Mouse (Mus musculus) liver, embryonic 14.5 days (tissue): ENCODE measurements around the gene Pnp. TPM values are rescaled to one million over a fixed set of nuclear protein-coding genes. Genes with fewer than 3 reads are reported as not detected.
"Not testable (repeated sequence)": the region's sequence is repeated elsewhere in the genome, so short reads cannot be mapped to it uniquely, and the experiment has no call there.

ENCODE experiments used
- ATAC-seq: fragments of 200-750 bp; cut with Nextera tagmentation; 2 replicates; pipeline ENCODE4 v1.8.0; 2017; ENCODE audit warnings: moderate number of reproducible peaks, mild to moderate bottlenecking, moderate library complexity; ENCODE audit not compliant: insufficient read depth
- DNase-seq, 3 experiments: peaks; one replicate each; pipeline ENCODE4 v3.0.0-alpha.2; 2012 to 2013; ENCODE audit warnings: low read depth in 3 of 3, low spot score in 3 of 3
- H3K27ac ChIP-seq: fragments of 300-500 bp; sonication (generic); 2 replicates; pipeline ENCODE4 v1.5.1; 2014; ENCODE audit warnings: moderate library complexity, mild to moderate bottlenecking, control low read depth, inconsistent platforms
- H3K27me3 ChIP-seq: fragments of 300-500 bp; sonication (generic); 2 replicates; pipeline ENCODE4 v1.6.1; 2014; ENCODE audit warnings: mild to moderate bottlenecking, low read length, moderate library complexity; ENCODE audit not compliant: control insufficient read depth, insufficient read depth
- H3K36me3 ChIP-seq: fragments of 300-500 bp; sonication (generic); replicated peaks from 2 replicates; pipeline ENCODE4 v1.6.1; 2014; ENCODE audit warnings: low read depth; ENCODE audit not compliant: control insufficient read depth, insufficient read depth
- H3K4me1 ChIP-seq, 2 experiments: fragments of 200-500 bp in 1 of 2; fragments of 300-500 bp in 1 of 2; sonication (generic) in 1 of 2; replicated peaks; 2 replicates each; pipeline ENCODE4 v1.6.1; 2012 to 2014; ENCODE audit warnings: antibody characterized with exemption in 1 of 2, inconsistent platforms in 1 of 2, low read length in 1 of 2; ENCODE audit not compliant: control insufficient read depth in 2 of 2, insufficient read depth in 2 of 2
- H3K4me2 ChIP-seq: fragments of 300-500 bp; sonication (generic); 2 replicates; pipeline ENCODE4 v1.6.1; 2014; ENCODE audit warnings: low read depth, mild to moderate bottlenecking, control low read depth, moderate library complexity
- H3K4me3 ChIP-seq, 2 experiments: fragments of 200-500 bp in 1 of 2; fragments of 300-500 bp in 1 of 2; sonication (generic) in 1 of 2; 2 replicates each; pipeline ENCODE4 v1.5.1; 2012 to 2014; ENCODE audit warnings: low read depth in 2 of 2, low read length in 2 of 2, mild to moderate bottlenecking in 2 of 2, control low read depth in 1 of 2, inconsistent platforms in 1 of 2, moderate library complexity in 1 of 2; ENCODE audit not compliant: insufficient read depth in 1 of 2
- H3K9ac ChIP-seq: fragments of 300-500 bp; sonication (generic); replicated peaks from 2 replicates; pipeline ENCODE4 v1.6.1; 2014; ENCODE audit warnings: mild to moderate bottlenecking, control low read depth, moderate library complexity
- H3K9me3 ChIP-seq: fragments of 300-500 bp; sonication (generic); 2 replicates; pipeline ENCODE4 v1.6.1; 2016; ENCODE audit warnings: low read length, mixed read lengths; ENCODE audit not compliant: control insufficient read depth
- CTCF ChIP-seq: IDR thresholded peaks from 2 replicates; pipeline ENCODE4 v1.5.1; 2016; ENCODE audit warnings: antibody characterized with exemption, low read depth, control low read depth
- EP300 ChIP-seq: IDR thresholded peaks from 2 replicates; pipeline ENCODE4 v1.6.1; 2016; ENCODE audit warnings: antibody characterized with exemption, low read depth
- WGBS: fragments of 180-500 bp; shearing (Covaris S2); extraction: QIAGEN DNeasy Blood & Tissue Kit; methylation state at CpG from one replicate; pipeline ENCODE4 v1.1.7; 2014; ENCODE audit not compliant: insufficient replicate concordance; 5-methylcytosine and 5-hydroxymethylcytosine counted together
- polyA plus RNA-seq, 2 experiments: library from polyadenylated mRNA; depleted of rRNA in 1 of 2; stranded (reverse) in 1 of 2; unstranded in 1 of 2; fragments of >200 nt; fragmentation: Nextera tagmentation in 1 of 2; extraction: Ambion mirVana in 1 of 2; gene quantifications; 2 replicates each; pipeline versions ENCODE4 v1.2.1 to v1.2.3; 2012 to 2014

Pnp gene
- polyA plus RNA-seq, 2 experiments, result 81.4 to 87.0 TPM

GRCm38 (mm10) chr14:50955942-50956508, 25.1 kb downstream of the Pnp start, which contains the start of gene Pnp2:
Gene Pnp2 (plus strand): TSS chr14:50955992.
- not testable (repeated sequence) for H3K9me3 ChIP-seq, H3K27me3 ChIP-seq
- peak within 1 kb of the TSS; percentile 46 to 54 for H3K4me3 ChIP-seq
- peak; percentile 82 for ATAC-seq
- peak within 1 kb of the TSS; percentile 77 for H3K27ac ChIP-seq
- H3K4me2 ChIP-seq, result peak within 1 kb of the TSS; percentile 75
- H3K36me3 ChIP-seq, result peaks cover 15% of the 10 kb centered on the region
- TF ChIP-seq EP300 (0 out of 2 replicates have a peak, but pooled peaks have one; percentile 14), CTCF (peak; percentile 49)
- WGBS, result 10% methylated on average over 19 of the region's 19 CpGs
- H3K9ac ChIP-seq, result peak within 1 kb of the TSS; percentile 70
- peak in 1 of 3 experiments; percentile 71 for DNase-seq
- H3K4me1 ChIP-seq, result peaks cover 10 to 26% of the 10 kb centered on the region in 2 experiments; a peak in 3 of 4 replicates

GRCm38 (mm10) chr14:50956724-50957123, 25.8 kb downstream of the Pnp start:
- H3K9ac ChIP-seq, result peak overlapping the region; percentile 70
- H3K9me3 ChIP-seq, ATAC-seq, H3K36me3 ChIP-seq, H3K27me3 ChIP-seq, DNase-seq: not testable (repeated sequence)
- peak overlapping the region; percentile 46 to 54 for H3K4me3 ChIP-seq
- H3K4me2 ChIP-seq, result peak overlapping the region; percentile 75
- H3K27ac ChIP-seq, result peak overlapping the region; percentile 77
- WGBS, result 79% methylated on average over 6 of the region's 6 CpGs
- peaks cover 10 to 26% of the 10 kb centered on the region in 2 experiments; a peak in 3 of 4 replicates for H3K4me1 ChIP-seq

GRCm38 (mm10) chr14:50957146-50957545, 26.3 kb downstream of the Pnp start:
- H3K9me3 ChIP-seq, DNase-seq, H3K36me3 ChIP-seq, ATAC-seq, H3K27me3 ChIP-seq: not testable (repeated sequence)
- H3K9ac ChIP-seq, result peak overlapping the region; percentile 70
- peak overlapping the region in 1 of 2 experiments; percentile 54; a peak in 2 of 4 replicates for H3K4me3 ChIP-seq
- H3K4me2 ChIP-seq, result peak overlapping the region; percentile 75
- H3K27ac ChIP-seq, result peak overlapping the region; percentile 77
- peaks cover 10 to 26% of the 10 kb centered on the region in 2 experiments; a peak in 3 of 4 replicates for H3K4me1 ChIP-seq
- WGBS, result 15% methylated on average over 3 of the region's 3 CpGs

- H3K4me2 ChIP-seq, result peak overlapping the region; percentile 33
Measured at GRCm38 (mm10) chr14:50958289-50958995, 27.6 kb downstream of the Pnp start.

GRCm38 (mm10) chr14:50968216-50968980, 37.5 kb downstream of the Pnp start:
- peaks cover 0 to 11% of the 10 kb centered on the region in 2 experiments; a peak in 2 of 4 replicates for H3K4me1 ChIP-seq
- ATAC-seq, result no peak
- no peaks in the 10 kb centered on the region for H3K27me3 ChIP-seq
- no peak overlapping the region for H3K9ac ChIP-seq
- 65% methylated on average over 5 of the region's 5 CpGs for WGBS
- no peak for DNase-seq
- no peak overlapping the region for H3K27ac ChIP-seq
- H3K4me3 ChIP-seq, result no peak overlapping the region
- H3K36me3 ChIP-seq, result no peaks in the 10 kb centered on the region
- no peak for TF ChIP-seq CTCF
- TF ChIP-seq EP300, result no peak
- H3K4me2 ChIP-seq, result no peak overlapping the region
- H3K9me3 ChIP-seq, result no peaks in the 10 kb centered on the region

More at GRCm38 (mm10) chr14:50958289-50958995, 27.6 kb downstream of the Pnp start:
- not testable (repeated sequence) for H3K9ac ChIP-seq, H3K9me3 ChIP-seq, H3K27me3 ChIP-seq, H3K36me3 ChIP-seq, DNase-seq, H3K4me3 ChIP-seq
- 38% methylated on average over 5 of the region's 5 CpGs for WGBS
- Histone ChIP-seq H3K27ac (peak overlapping the region; percentile 31), H3K4me1 (peaks cover 10 to 26% of the 10 kb centered on the region in 2 experiments; a peak in 3 of 4 replicates)
- peak; percentile 74 for ATAC-seq
- TF ChIP-seq EP300, result peak; percentile 73; the same call in 1 of the 2 replicates
